Mouse (Mus musculus): ENCODE measurements at regions not wholly inside any gene's neighbourhood (a gene's known extent, or its start where the extent isn't known, plus 50 kb on each side); places are given as distances from the start of the nearest gene placed in this dataset.

DNA sequence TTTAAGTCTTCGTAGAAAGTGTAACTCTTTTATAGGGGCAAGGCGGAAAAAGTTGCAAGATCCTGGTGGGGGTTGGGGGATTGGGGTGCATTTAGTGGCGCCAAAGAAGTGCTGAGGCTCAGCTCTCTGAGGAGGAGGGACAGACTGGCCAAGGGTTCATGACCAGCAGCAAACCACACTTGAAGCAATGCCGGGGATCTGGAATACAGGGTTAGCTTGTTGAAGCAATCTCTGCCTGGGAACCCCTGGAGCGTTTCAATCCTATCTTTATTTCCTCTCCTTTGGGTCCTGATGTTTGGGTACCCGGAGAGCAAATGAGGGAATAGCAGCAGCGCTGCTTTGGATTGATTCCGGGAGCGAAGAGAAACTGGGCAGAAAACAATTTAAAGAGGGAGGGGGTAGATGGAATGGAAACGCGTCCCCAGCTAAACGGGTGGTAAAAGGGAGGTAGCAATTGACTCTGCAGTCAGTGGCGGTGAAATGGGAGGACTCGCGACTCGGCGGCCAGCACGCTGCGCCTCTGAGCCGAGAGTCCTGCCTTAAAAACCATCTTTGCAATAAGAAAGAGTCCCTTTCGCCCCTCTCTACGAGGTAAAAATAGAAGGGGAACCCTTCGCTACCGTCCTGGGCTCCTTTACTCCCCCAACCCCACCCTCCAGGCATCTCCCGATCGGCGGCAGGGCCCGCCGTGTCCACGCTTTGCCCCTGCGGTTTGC is 86.5 kb downstream of the Nr2f2 start:
- no peak for TF ChIP-seq GATA1 (IDR thresholded peaks at IDR 0.05; ENCODE audit: low read length)
- TF ChIP-seq TAL1 (IDR thresholded peaks at IDR 0.05; ENCODE audit: low read length), result no peak

Data from erythroblast, embryonic 14.5 days (primary cell).